Mouse (Mus musculus) kidney, postnatal 0 days (tissue): Measurements from ENCODE around the gene Use1. TPM values are rescaled to one million over a fixed set of nuclear protein-coding genes. Genes with fewer than 3 reads are reported as not detected.

Source experiments
- ATAC-seq: fragments of 200-750 bp; cut with Nextera tagmentation; replicated peaks from 2 replicates; pipeline ENCODE4 v1.8.0; 2017; ENCODE audit warnings: low read depth, moderate number of reproducible peaks, moderate TSS enrichment, moderate library complexity; ENCODE audit not compliant: low FRiP score
- DNase-seq: peaks from one replicate; pipeline ENCODE4 v3.0.0-alpha.2; 2016; ENCODE audit warnings: low spot score
- H3K27ac ChIP-seq: fragments of 300-500 bp; sonication (generic); 2 replicates; pipeline ENCODE4 v1.5.1; 2014; ENCODE audit warnings: mild to moderate bottlenecking
- H3K27me3 ChIP-seq: fragments of 300-500 bp; sonication (generic); 2 replicates; pipeline ENCODE4 v1.6.1; 2014; ENCODE audit warnings: low read length, mixed read lengths; ENCODE audit not compliant: insufficient read depth
- H3K36me3 ChIP-seq: fragments of 300-500 bp; sonication (generic); 2 replicates; pipeline ENCODE4 v1.6.1; 2014; ENCODE audit warnings: low read length, mixed read lengths; ENCODE audit not compliant: insufficient read depth
- H3K4me1 ChIP-seq: fragments of 300-500 bp; sonication (generic); replicated peaks from 2 replicates; pipeline ENCODE4 v1.6.1; 2014; ENCODE audit warnings: antibody characterized with exemption, low read length, mixed read lengths; ENCODE audit not compliant: insufficient read depth
- H3K4me2 ChIP-seq: fragments of 300-500 bp; sonication (generic); 2 replicates; pipeline ENCODE4 v1.6.1; 2014; ENCODE audit warnings: mild to moderate bottlenecking, low read length, moderate library complexity, mixed read lengths
- H3K4me3 ChIP-seq: fragments of 300-500 bp; sonication (generic); replicated peaks from 2 replicates; pipeline ENCODE4 v1.5.1; 2014; ENCODE audit warnings: low read depth, low read length
- H3K9ac ChIP-seq: fragments of 300-500 bp; sonication (generic); 2 replicates; pipeline ENCODE4 v1.6.1; 2014; ENCODE audit warnings: low read depth, low read length
- H3K9me3 ChIP-seq: fragments of 300-500 bp; sonication (generic); replicated peaks from 2 replicates; pipeline ENCODE4 v1.6.1; 2016; ENCODE audit warnings: low read length, inconsistent platforms, mixed read lengths
- CTCF ChIP-seq: IDR thresholded peaks from 2 replicates; pipeline ENCODE4 v1.5.1; 2016; ENCODE audit warnings: antibody characterized with exemption, low read depth, mild to moderate bottlenecking, moderate library complexity
- WGBS: fragments of 180-500 bp; shearing (Covaris S2); extraction: QIAGEN DNeasy Blood & Tissue Kit; methylation state at CpG from one replicate; pipeline ENCODE4 v1.1.7; 2014; 5-methylcytosine and 5-hydroxymethylcytosine counted together
- polyA plus RNA-seq: library from polyadenylated mRNA; unstranded; fragments of >200 nt; fragmentation: Nextera tagmentation; extraction: Ambion mirVana; gene quantifications from 2 replicates; pipeline ENCODE4 v1.2.1, GENCODE M21; 2015

Gene Use1
- polyA plus RNA-seq, 1 experiment from 2014 or later: 140 TPM

DNA sequence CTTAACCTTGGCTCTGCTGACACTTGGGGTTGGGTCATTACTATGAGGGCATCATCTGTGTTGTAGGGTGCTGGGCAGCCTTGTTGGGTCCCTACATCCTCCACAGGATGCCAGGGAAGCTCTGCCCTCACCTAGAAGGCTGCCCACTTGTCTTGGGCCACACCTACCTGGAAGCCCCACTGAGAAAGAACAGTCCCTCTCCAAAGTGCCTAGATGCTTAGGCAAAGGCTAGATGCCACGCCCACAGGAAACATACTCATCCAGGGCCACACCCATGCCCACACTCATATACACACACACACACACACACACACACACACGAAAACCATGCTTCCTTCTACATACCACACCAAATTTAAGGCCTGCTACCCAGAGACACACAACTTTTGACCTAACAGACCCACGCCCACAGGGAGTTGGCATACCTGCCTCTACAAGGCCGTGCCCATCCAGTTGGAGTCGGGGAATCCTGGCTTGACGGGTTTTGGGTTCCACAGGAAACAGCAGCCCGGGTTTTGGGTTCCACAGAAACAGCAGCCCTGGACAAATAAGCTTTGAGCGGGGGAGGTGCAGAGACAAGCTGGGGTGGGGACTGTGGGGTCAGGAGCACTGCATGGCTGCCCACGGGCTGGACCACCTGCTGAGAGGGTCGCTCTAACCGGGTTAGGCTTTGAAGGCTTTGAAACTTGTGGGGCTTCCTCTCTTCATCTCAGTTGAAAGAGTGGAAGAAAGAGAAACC lies 45.1 kb downstream of the Use1 start:
- 32% methylated on average over 11 of the region's 11 CpGs for whole genome bisulfite sequencing
- Histone ChIP-seq H3K4me1 (no peaks in the 10 kb centered on the region), H3K9me3 (no peaks in the 10 kb centered on the region), H3K9ac (no peak overlapping the region), H3K4me3 (no peak overlapping the region), H3K27me3 (no peaks in the 10 kb centered on the region), H3K36me3 (0 out of 2 replicates have a peak, but pooled peaks cover 4% of the 10 kb centered on the region), H3K27ac (no peak overlapping the region), H3K4me2 (no peak overlapping the region)
- ATAC-seq (no peak), DNase-seq (no peak)
- no peak for TF ChIP-seq CTCF

Other genes with a start within 250 kb of the Use1 start
- gene Myo9b, start 94.1 kb upstream of the Use1 start, polyA plus RNA-seq: 10.0 and 11.5 TPM in 2 replicates
- 21.9 and 25.5 TPM in 2 replicates for gene Haus8, start 93.9 kb upstream of the Use1 start, polyA plus RNA-seq
- gene Ocel1, start 4.5 kb downstream of the Use1 start, polyA plus RNA-seq: 8.1 and 8.4 TPM in 2 replicates
- 110 and 138 TPM in 2 replicates for gene Nr2f6, start 15.1 kb downstream of the Use1 start, polyA plus RNA-seq
- gene Ushbp1, start 29.0 kb downstream of the Use1 start, polyA plus RNA-seq: 18.8 and 20.4 TPM in 2 replicates
- gene Babam1, start 30.0 kb downstream of the Use1 start, polyA plus RNA-seq: 92.3 and 96.4 TPM in 2 replicates
- 7.9 and 9.2 TPM in 2 replicates for gene Ankle1, start 39.2 kb downstream of the Use1 start, polyA plus RNA-seq
- gene Abhd8, start 96.8 kb downstream of the Use1 start, polyA plus RNA-seq: 35.0 and 38.3 TPM in 2 replicates
- 242 and 245 TPM in 2 replicates for gene Mrpl34, start 98.1 kb downstream of the Use1 start, polyA plus RNA-seq
- 88.0 and 93.7 TPM in 2 replicates for gene Dda1, start 102.4 kb downstream of the Use1 start, polyA plus RNA-seq
- 0.84 and 1.4 TPM in 2 replicates for gene Ano8, start 119.1 kb downstream of the Use1 start, polyA plus RNA-seq
- gene Gtpbp3, start 121.3 kb downstream of the Use1 start, polyA plus RNA-seq: 14.5 and 14.6 TPM in 2 replicates
- gene Plvap, start 144.9 kb downstream of the Use1 start, polyA plus RNA-seq: 182 and 208 TPM in 2 replicates
- gene Ccdc194, start 158.9 kb downstream of the Use1 start, polyA plus RNA-seq: 0.19 and 0.20 TPM in 2 replicates
- 106 and 124 TPM in 2 replicates for gene Bst2, start 170.6 kb downstream of the Use1 start, polyA plus RNA-seq
- 129 and 131 TPM in 2 replicates for gene Mvb12a, start 176.1 kb downstream of the Use1 start, polyA plus RNA-seq
- gene Tmem221, start 192.0 kb downstream of the Use1 start, polyA plus RNA-seq: 17.1 and 19.1 TPM in 2 replicates
- gene Nxnl1, start 199.8 kb downstream of the Use1 start, polyA plus RNA-seq: 0.13 and 0.20 TPM in 2 replicates
- 50.5 and 53.7 TPM in 2 replicates for gene Slc27a1, start 202.0 kb downstream of the Use1 start, polyA plus RNA-seq
- gene Pgls, start 225.3 kb downstream of the Use1 start, polyA plus RNA-seq: 279 and 296 TPM in 2 replicates
- 2.5 and 2.8 TPM in 2 replicates for gene Fam129c, start 230.8 kb downstream of the Use1 start, polyA plus RNA-seq
- gene Colgalt1, start 244.2 kb downstream of the Use1 start, polyA plus RNA-seq: 64.1 and 66.2 TPM in 2 replicates